Mouse (Mus musculus) frontal cortex, postnatal 36 days (tissue): ENCODE results near the gene Gm10277.
"Not testable (repeated sequence)": the region's sequence is repeated elsewhere in the genome, so short reads cannot be mapped to it uniquely, and the experiment has no call there.

Source experiments
- DNase-seq, 2 experiments: peaks; one replicate each; pipeline ENCODE4 v3.0.0; 2022; ENCODE audit warnings: low spot score in 2 of 2

The Gm10277 gene

DNA sequence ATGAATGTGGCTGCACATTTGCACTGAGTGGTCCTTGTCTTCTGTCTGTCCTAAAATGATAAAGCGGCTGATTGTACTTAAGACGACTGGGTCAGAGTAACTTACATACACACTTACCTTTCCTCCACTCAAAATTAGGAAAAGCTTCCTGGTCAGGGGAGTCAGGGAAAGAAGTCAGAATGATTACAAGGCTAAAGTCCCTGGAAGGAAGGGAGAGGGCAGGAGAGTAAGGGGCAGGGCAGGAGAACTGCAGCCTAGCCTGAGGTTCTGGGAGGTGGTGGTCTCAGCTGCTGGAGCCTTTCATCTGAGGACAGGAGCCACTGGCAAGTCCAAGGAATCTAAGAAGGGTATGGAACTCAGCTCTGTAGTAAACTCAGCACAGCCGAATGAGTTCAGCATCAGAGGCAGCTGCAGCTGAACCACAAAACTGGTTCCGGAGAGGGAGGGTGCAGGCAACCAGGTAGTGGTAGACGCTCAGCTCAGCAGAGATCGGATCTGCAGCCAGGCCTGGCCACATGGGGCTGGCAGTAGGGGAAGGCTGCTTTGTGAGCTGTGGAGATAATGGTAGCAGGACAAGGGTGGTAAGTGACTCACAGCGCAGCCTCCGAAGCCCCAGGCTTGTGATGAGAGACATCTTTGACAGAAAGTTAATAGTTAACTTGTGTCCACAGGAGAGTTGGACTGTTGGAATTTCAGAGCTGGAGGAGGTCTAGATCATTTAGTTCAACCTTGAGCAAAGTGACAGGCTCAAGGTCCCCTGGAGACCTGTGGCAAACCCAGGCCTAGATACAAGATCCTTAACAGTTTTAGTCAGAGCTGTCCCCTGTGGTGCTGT, 15.5 kb downstream of the Gm10277 start:
- no peak for DNase-seq

DNA sequence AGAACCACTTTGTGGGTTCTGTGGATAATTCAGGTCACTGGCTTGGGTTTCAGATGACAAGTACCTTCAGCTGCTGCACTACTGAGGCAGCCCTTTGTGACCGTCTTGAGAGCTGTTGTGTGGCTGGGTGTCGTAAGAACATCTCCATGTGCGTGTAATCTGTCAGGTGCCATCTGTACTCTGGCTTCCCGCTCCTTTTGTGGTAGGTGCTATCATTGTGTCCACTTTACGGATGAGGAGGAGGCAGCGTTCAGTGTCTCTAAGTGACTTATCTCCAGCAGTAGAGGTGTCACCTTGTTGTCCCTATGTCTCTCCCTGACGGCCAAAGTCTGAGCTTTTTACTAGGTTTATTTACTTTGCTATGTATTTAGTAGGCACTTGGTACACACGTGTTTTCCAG, 17.2 kb downstream of the Gm10277 start:
- no peak for DNase-seq

DNA sequence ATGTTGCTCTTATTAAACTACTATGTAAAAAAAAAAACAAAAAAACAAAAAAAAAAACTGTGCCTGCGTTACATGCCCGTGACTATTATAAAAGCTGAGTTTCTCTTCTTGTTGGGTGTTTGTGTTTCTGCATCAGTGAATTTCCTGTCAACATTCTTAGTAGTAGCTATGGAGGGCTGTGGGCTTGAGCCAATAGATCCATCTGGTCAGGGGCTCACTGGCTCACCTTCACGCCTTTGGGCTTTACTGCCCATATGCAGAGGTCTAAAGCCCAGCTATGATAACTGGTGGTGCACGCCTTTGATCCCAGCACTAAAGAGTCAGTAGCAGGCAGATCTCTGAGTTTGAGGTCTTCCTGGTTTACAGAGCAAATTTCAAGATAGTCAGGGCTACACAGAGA, 18.1 kb downstream of the Gm10277 start:
- DNase-seq: no peak

DNA sequence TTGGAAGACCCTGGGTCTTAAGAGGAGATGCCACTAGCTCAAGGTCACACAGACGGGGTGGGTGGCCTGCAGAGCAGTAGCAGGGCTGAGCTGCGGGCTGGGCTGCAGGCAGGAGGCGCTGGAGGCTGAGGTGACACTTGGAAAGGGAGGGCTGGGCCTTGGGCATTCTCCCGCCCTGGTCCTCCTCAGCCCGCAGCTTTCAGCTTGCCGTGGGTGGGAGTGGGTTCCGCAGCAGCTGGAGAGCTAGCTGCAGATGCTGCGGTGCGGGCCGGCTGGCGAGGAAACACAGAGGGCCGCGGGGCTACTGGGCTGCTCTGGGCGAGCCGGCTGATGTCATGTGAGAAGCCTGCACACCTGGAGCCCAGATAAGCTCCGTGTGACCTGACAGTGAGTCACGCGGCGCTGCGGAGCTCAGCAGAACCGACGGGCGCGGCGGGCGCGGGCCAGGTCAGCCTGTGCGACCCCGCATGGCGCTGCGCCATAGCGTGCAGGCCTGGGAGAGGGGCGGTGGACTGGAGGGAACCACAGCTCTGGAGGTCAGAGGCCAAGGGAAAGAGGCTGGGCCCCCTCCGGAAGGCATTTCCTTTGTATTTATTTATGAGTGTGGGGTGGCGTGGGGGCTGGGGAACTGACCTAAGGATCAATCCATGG, 21.1 kb downstream of the Gm10277 start:
- DNase-seq: peak; percentile 57 to 63

DNA sequence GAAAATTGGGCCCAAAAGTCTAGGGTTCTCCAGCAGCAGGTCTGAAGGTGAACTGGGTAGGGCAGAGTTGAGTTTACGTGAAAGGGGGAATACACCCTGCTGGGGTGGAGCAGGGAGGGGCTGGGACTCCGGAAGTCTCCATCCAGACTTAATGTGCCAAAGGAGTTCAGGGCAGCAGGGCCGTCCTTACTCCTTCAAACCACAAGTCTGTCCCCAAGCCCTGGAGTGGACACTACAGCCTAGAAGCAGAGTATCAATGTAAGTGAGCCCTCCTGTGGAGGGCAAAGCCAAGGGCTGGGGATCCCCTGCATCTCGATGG, 22.1 kb downstream of the Gm10277 start:
- DNase-seq: no peak

DNA sequence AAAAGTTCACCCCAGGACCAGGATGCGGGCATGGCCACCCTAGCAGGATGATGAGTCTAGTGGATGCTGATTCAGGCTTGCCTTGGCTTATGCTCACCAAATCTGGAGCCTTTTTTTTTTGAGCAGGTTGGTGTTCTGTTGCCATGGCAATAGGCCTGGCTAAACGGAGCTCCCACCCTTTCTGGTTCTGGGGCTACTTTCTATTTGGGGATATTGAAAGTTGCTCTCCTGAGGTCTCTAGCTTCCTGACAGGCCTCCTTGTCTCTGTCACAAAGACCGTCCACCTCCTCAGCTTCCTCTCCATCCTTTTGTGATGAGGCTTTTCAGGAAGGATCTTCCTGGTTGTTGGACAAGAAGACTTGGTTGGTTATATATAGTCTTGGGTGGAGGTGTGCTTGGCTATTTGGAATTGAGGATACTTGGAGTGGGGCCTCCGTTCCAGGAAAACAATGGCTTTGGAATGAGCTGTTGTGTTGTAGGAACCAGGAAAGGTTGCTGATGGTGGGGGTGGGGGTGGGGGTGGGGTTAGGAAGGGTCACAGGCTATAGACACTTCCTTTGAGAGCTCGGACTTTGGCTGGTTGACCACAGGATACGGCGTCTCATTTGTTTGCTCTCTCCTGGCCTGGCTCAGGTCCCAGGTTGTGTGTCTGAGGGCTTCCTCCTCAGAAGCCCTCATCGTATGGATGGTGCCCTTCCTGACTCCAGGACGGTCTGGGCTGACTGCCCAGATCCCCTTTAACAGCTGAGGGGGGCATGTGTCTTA, 22.7 kb downstream of the Gm10277 start:
- DNase-seq: peak; percentile 48 to 75

DNA sequence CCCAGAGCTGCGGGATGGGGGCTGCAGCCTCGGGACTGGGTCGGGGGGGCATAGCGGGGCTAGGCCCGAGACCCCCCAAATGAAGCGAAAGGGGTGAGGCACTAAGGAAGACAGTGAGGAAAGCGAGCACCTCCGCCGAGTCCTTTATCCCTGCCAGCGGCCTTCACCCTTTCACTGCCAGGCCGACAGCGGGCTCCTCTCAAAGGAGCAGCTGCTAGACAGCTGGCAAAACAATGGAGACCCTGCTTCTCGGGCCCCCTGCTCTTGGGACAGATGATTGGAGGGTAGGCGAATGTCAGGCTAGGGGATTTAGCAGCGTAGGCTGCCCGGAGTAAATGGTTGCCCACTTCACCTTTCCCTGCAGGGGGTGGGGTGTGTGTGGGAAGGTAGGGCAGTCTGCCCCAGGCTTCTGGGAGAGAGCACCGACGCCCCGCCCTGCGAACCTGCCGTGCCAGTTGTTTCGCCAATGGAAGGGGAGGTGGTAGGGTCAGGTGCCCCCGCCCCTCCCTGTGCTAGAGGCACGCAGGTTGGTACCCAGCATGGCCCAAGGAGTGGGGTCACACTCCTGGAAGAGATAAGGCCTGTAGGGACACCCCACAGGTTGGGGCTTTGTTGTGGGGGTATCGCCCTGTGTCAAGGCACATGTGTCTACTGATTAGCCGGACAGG, 23.7 kb downstream of the Gm10277 start:
- DNase-seq: peak in 1 of 2 experiments; percentile 52

DNA sequence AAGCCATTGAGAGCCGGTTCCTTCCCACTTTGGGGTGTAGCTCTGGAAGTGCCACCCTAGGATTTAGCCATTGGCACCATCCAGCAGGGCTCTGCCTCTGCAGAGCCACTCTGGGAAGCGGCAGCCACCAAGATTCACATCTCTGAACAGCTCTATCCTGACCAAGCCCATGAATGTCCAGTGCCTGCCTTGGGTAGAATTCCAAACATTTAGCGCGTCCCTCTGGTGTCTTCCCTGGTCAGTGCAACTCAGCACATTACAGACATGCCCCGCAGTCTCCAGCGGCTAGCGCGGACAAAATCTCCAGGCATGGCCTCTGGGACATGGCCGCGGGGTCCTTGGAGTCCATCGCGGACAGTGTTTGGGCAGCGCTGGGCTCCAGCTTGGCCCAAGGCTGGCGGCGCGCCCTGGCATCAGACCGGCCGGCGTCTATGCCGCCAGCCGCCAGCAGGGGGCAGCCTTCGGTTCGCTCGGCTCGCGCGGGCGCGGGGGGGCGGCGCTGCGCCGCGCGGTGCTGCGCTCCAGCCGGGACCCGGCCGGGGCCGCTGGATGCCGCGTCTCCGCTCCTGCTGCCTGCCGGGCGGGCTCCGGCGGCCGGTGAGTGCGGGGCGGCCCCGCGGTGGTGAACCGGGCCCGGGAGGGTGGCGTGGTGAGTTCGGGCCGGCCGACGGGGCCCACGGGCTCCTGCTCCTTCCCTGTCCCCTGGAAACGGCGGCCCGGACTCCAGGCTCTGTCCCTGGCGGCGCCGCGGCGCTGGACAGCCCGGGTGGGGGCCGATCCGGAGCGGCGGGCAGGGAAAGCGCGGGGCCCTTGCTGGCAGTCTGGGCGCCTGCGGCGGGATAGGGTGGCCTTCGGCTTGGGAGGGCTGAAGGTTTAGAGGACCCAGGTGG, 24.5 kb downstream of the Gm10277 start, which contains the start of gene Myo18a:
Myo18a (plus strand) TSS at position 464 of the 890 bp plus-strand sequence.
- peak; percentile 72 to 79 for DNase-seq

DNA sequence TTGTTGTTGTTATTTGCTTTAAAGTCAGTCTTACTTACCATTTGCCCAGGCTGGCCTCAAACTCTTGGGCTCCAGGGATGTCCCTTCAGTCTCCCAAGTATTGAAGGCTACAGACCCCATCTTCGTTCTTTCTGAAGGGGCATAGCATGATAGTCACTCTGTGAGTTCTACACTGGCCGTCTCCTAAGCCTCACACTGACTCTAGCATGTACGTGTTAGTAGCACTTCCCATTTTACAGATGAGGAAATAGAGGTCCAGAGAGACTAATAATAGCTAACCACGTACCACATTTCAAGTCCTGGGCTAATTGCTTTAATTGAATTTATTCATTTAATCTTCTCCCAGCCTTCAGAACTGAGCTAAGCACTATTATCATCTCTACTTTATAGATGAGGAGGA, 27.5 kb downstream of the Gm10277 start:
- DNase-seq: no peak

DNA sequence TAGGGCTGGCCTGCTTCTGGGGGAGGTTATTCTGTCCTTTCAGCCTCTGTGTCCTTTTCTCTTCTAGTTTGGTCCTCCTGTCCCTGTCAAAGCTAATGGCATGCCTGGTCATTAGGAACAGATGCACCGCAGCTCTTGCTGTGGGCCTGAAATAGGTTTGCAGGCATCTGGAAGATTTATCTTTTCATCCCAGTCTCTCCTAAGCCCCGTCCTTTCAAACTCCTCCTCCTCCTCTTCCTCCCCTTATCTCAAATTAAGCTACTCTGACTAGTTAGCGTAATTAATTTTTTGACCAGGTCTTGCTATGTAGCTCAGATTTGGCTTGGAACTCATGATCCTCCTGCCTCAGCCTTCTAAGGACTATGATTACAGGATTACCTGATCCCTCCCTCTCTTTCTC, 34.1 kb downstream of the Gm10277 start:
- DNase-seq: no peak

DNA sequence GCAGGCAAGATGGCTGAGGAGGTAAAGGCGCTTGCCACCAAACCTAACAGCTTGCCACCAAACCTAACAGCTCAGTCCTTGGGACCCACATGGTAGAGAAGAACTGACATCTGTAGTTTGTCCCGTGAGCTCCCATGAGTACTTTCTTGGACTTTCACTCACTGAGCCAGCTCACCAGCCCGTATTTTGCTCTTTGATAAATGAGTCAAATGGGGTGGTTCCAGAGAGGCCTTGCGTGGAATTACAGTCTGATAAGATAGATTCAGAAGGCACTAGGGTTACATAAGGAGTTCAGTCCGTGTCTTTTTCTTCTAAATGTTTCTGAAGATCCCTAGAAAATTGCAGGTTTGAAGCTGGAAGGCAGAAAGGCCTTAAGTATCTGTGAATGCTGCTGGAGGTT, 35.0 kb downstream of the Gm10277 start:
- no peak for DNase-seq

DNA sequence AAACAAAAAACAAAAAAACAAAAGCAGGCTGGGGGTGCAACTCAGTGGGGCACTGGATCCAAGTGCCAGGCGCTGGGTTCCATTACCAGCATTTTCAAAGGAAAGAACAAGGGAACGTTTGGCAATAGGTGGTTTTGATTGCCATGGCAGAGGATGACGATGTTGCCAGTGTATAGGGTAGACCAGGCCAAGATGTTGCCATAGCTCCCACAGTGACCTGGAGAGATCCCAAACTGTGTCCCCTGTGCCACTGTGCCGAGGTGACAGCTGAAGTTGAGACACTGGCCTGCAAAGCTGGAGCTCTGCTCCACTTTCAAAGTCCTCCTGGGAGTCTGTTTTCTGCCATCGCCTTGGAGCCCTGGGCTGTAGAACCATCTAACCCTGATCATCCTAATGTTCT, 38.6 kb downstream of the Gm10277 start:
- DNase-seq: no peak

DNA sequence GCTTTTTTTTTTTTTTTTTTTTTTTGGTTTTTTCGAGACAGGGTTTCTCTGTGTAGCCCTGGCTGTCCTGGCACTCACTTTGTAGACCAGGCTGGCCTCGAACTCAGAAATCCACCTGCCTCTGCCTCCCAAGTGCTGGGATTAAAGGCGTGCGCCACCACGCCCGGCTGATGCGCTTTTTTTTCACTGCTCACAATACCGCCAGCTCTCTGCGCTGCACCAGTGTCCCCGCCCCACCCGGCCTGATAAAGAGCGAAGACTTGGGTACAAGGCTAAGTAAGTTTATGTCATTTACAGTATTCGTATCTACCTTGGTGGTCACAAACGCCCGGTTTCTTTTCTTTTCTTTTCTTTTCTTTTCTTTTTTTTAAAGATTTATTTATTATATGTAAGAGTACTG, 40.4 kb downstream of the Gm10277 start:
- not testable (repeated sequence) for DNase-seq

DNA sequence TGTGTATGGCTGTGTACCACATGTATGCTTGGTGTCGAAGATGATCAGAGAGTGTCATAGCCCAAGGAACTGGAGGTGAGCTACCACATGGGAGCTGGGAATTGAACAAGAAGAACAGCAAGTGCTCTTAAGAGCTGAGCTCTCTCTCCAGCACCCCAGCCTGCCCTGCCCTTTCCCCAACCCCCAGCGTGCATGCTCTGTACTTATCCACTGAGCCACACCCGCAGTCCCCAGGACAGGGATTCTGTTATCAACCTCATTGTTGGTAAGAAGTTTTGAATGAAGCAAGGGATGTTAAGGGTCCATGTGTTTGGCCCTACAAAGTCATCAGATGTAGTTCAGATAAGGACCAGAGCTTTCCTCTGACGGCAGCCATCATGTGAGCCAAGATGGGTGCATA, 40.9 kb downstream of the Gm10277 start:
- no peak for DNase-seq

DNA sequence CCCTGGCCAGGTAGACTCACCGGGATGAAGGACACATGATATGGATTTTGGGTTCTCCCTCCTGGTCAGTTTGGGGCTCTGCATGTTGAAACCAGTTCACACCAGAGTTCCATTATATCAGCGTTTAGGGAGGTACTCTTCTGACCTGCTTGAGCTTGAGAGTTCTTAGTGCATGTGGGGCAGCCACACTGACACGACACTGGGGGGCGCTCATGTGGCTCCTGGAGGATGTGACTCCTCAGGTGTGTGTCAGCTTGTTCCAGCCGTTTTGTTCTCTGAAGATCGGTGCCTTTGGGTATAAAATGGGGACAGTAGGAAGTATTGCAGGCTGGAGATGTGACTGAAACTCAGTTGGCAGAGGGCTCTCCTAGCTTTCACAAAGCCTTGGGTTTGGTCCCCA, 43.6 kb downstream of the Gm10277 start:
- DNase-seq: no peak

DNA sequence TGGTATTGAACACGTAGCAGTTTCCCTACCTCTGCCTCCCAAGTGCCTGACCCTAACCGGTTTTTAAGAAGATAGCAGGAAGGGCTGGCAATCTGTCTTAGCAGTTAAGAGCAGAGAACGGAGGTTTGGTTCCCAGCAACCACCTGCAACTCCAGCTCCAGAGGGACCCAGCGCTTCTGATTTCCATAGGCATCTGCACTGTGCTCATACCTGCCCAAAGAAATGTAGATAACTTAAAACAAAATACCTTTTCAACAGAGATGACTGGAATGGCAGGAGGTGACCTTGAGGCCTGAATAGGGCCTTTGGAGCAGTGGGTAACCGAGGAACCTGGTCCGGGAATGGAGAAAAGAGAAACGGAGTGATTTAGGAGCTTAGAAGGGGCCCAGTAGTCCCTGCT, 49.0 kb downstream of the Gm10277 start:
- DNase-seq: no peak

DNA sequence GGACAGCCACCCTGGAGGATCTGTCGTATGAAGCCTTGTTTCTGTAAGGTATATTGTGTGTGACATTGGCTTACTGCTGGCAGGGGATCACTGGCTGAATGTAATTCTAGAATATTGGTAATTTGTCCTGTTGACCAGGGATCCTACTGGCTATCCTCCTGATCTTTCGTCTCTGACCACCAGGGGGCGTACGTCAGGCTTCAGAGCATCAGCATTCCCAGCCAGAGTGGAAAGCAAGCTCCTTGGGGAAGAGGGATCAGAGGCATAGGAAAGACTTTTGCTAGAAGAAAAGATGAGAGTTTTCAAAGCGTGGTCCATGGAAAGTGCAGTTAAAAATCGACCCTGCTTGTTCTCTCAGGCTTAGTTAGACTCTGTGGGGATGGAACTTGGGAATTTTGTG, 50.3 kb downstream of the Gm10277 start:
- DNase-seq: peak; percentile 82 to 85
